11 mouse cellular contexts compared by ENCODE assay signal in genomic region chr16:23114339-23115171, GRCm38 (mm10). TPM values are rescaled to one million over a fixed set of nuclear protein-coding genes. Genes with fewer than 3 reads are reported as not detected.
DNase-seq lines count a peak whose midpoint lies in the region; ATAC-seq and TF ChIP-seq lines count a peak whose summit lies in the region.
"Had no signal": no experiment of that assay in that cellular context is flagged by ENCODE, and none has a peak within 500 bp of the region (broad histone marks: within the 10 kb centered on the region; RNA-seq: fewer than 3 reads in every experiment).

No protein-coding gene starts in this region.

- no peak overlapping the region for H3K4me2 ChIP-seq in lung, embryonic 14.5 days
- H3K4me2 ChIP-seq in intestine, embryonic 14.5 days (ENCODE audit: low read length) = no peak overlapping the region
- no peak overlapping the region for H3K4me2 ChIP-seq in stomach, embryonic 15.5 days

- H3K9me3 ChIP-seq in lung, embryonic 14.5 days (ENCODE audit: low read depth, low read length) = no peaks in the 10 kb centered on the region
- H3K9me3 ChIP-seq in intestine, embryonic 14.5 days (ENCODE audit: control insufficient read depth, low read length) = no peaks in the 10 kb centered on the region
- no peaks in the 10 kb centered on the region for H3K9me3 ChIP-seq in stomach, embryonic 15.5 days

- peak; percentile 52; the same call in 1 of the 2 replicates for ATAC-seq in lung, embryonic 14.5 days (ENCODE audit: insufficient read depth)
- peak; percentile 45 for ATAC-seq in intestine, embryonic 14.5 days (replicated peaks; ENCODE audit: low FRiP score, low TSS enrichment, low read depth)
- 0 out of 2 replicates have a peak, but pooled peaks have one; percentile 28 for ATAC-seq in stomach, embryonic 15.5 days (ENCODE audit: insufficient read depth, low FRiP score, low read depth)
- ATAC-seq: hindbrain, embryonic 16.5 days had no signal

- H3K36me3 ChIP-seq in lung, embryonic 14.5 days (ENCODE audit: insufficient read depth) = peaks cover 79% of the 10 kb centered on the region
- H3K36me3 ChIP-seq in intestine, embryonic 14.5 days (ENCODE audit: control insufficient read depth, insufficient read depth, low read length) = peaks cover 82% of the 10 kb centered on the region
- peaks cover 32% of the 10 kb centered on the region for H3K36me3 ChIP-seq in stomach, embryonic 15.5 days

- H3K27ac ChIP-seq in lung, embryonic 14.5 days (ENCODE audit: low read depth) = no peak overlapping the region
- no peak overlapping the region for H3K27ac ChIP-seq in intestine, embryonic 14.5 days (ENCODE audit: low read depth)
- H3K27ac ChIP-seq in stomach, embryonic 15.5 days = no peak overlapping the region
- H3K27ac ChIP-seq: left cerebral cortex, adult 2 months had no signal

- no peaks in the 10 kb centered on the region for H3K27me3 ChIP-seq in lung, embryonic 14.5 days (ENCODE audit: insufficient read depth, low read length)
- H3K27me3 ChIP-seq in intestine, embryonic 14.5 days (replicated peaks; ENCODE audit: control insufficient read depth, insufficient read depth, low read length) = no peaks in the 10 kb centered on the region
- no peaks in the 10 kb centered on the region for H3K27me3 ChIP-seq in stomach, embryonic 15.5 days (replicated peaks)

- no peak overlapping the region for H3K4me3 ChIP-seq in lung, embryonic 14.5 days (ENCODE audit: low read depth, low read length)
- H3K4me3 ChIP-seq in lung, adult 2 months (replicated peaks; ENCODE audit: extremely low read depth, low read depth, low read length) = no peak overlapping the region
- H3K4me3 ChIP-seq in intestine, embryonic 14.5 days (ENCODE audit: low read depth, low read length) = no peak overlapping the region
- no peak overlapping the region for H3K4me3 ChIP-seq in stomach, embryonic 15.5 days (replicated peaks)
- H3K4me3 ChIP-seq: left cerebral cortex, adult 2 months had no signal

- TF ChIP-seq CTCF in lung, embryonic 14.5 days (IDR thresholded peaks at IDR 0.05; ENCODE audit: low read depth) = no peak
- no peak for TF ChIP-seq CTCF in lung, adult 2 months (IDR thresholded peaks at IDR 0.05; ENCODE audit: insufficient read depth, low read length)

- TF ChIP-seq POLR2A in lung, adult 2 months (IDR thresholded peaks at IDR 0.05; ENCODE audit: borderline replicate concordance, extremely low read depth, low read depth, low read length) = no peak

- peaks cover under 1% of the 10 kb centered on the region; the same call in 1 of the 2 replicates for H3K4me1 ChIP-seq in lung, embryonic 14.5 days (ENCODE audit: insufficient read depth)
- H3K4me1 ChIP-seq in lung, adult 2 months (ENCODE audit: control insufficient read depth, insufficient read depth, low read length) = peaks cover 4% of the 10 kb centered on the region
- peaks cover 8% of the 10 kb centered on the region for H3K4me1 ChIP-seq in intestine, embryonic 14.5 days (replicated peaks; ENCODE audit: control insufficient read depth, insufficient read depth, low read length)
- peaks cover 5% of the 10 kb centered on the region; the same call in 1 of the 2 replicates for H3K4me1 ChIP-seq in stomach, embryonic 15.5 days

- WGBS in lung, embryonic 14.5 days = 53% methylated on average over 5 of the region's 5 CpGs
- 56% methylated on average over 5 of the region's 5 CpGs for WGBS in lung, adult 2 months
- 67% methylated on average over 5 of the region's 5 CpGs for WGBS in intestine, embryonic 14.5 days
- 60% methylated on average over 5 of the region's 5 CpGs for WGBS in stomach, embryonic 15.5 days

- peak; percentile 49 for DNase-seq in lung, embryonic 14.5 days
- DNase-seq in lung, adult 2 months = no peak
- DNase-seq in R1 (ENCODE audit: low read depth, low spot score) = peak; percentile 88
- peak; percentile 58 for DNase-seq in intestine, embryonic 14.5 days (ENCODE audit: low spot score)
- no peak for DNase-seq in cerebellum, adult 9-10 months
- DNase-seq in right cerebral cortex, postnatal 10 days (ENCODE audit: low spot score in 2 of 2) = no peak
- DNase-seq: cerebellum, adult 18-20 months; gastrocnemius, postnatal 14 days had no signal

- no peak overlapping the region for H3K9ac ChIP-seq in lung, embryonic 14.5 days
- no peak overlapping the region for H3K9ac ChIP-seq in intestine, embryonic 14.5 days (ENCODE audit: low read length)
- no peak overlapping the region for H3K9ac ChIP-seq in stomach, embryonic 15.5 days

RNA-seq across cellular contexts. Expression of gene Eif4a2, which starts 7.3 kb away (rescaled TPM):
- 194 and 206 TPM in 2 replicates for polyA plus RNA-seq in lung, embryonic 14.5 days (2014; fragmentation: Nextera tagmentation; extraction: Ambion mirVana)
- polyA plus RNA-seq in lung, adult 2 months (2012; rRNA removed) = 71.3 and 141 TPM in 2 replicates
- polyA plus RNA-seq in intestine, embryonic 14.5 days (2014; fragmentation: Nextera tagmentation; extraction: Ambion mirVana) = 218 and 243 TPM in 2 replicates
- 224 and 234 TPM in 2 replicates for polyA plus RNA-seq in stomach, embryonic 15.5 days (2015; fragmentation: Nextera tagmentation; extraction: Ambion mirVana)

RNA-seq across cellular contexts. Expression of gene Rfc4, which starts 13.0 kb away (rescaled TPM):
- 144 and 148 TPM in 2 replicates for polyA plus RNA-seq in lung, embryonic 14.5 days (2014; fragmentation: Nextera tagmentation; extraction: Ambion mirVana)
- 0.15 and 0.57 TPM in 2 replicates for polyA plus RNA-seq in lung, adult 2 months (2012; rRNA removed)
- 126 and 136 TPM in 2 replicates for polyA plus RNA-seq in intestine, embryonic 14.5 days (2014; fragmentation: Nextera tagmentation; extraction: Ambion mirVana)
- polyA plus RNA-seq in stomach, embryonic 15.5 days (2015; fragmentation: Nextera tagmentation; extraction: Ambion mirVana) = 109 and 117 TPM in 2 replicates

RNA-seq across cellular contexts. Expression of gene Adipoq, which starts 31.8 kb away (rescaled TPM):
- polyA plus RNA-seq in lung, embryonic 14.5 days (2014; fragmentation: Nextera tagmentation; extraction: Ambion mirVana) = not detected in 2 replicates
- 19.3 and 57.0 TPM in 2 replicates for polyA plus RNA-seq in lung, adult 2 months (2012; rRNA removed)
- polyA plus RNA-seq in intestine, embryonic 14.5 days (2014; fragmentation: Nextera tagmentation; extraction: Ambion mirVana) = not detected in 2 replicates
- polyA plus RNA-seq in stomach, embryonic 15.5 days (2015; fragmentation: Nextera tagmentation; extraction: Ambion mirVana) = 0.10 TPM in 1 of 2 replicates, not detected in the other
- polyA plus RNA-seq: hindbrain, embryonic 16.5 days had no signal

RNA-seq across cellular contexts. Expression of gene Kng1, which starts 56.9 kb away (rescaled TPM):
- 0.22 and 0.32 TPM in 2 replicates for polyA plus RNA-seq in lung, embryonic 14.5 days (2014; fragmentation: Nextera tagmentation; extraction: Ambion mirVana)
- 0.12 and 0.14 TPM in 2 replicates for polyA plus RNA-seq in lung, adult 2 months (2012; rRNA removed)
- not detected in 2 replicates for polyA plus RNA-seq in intestine, embryonic 14.5 days (2014; fragmentation: Nextera tagmentation; extraction: Ambion mirVana)
- 12.3 and 42.4 TPM in 2 replicates for polyA plus RNA-seq in stomach, embryonic 15.5 days (2015; fragmentation: Nextera tagmentation; extraction: Ambion mirVana)

Comparison
In these comparisons a context has a peak if more than half of its experiments do, and no peak if none do; other contexts are left out.
1. DNase-seq: peak in lung, embryonic 14.5 days (single experiment), R1 (single experiment) and intestine, embryonic 14.5 days (single experiment); none in lung, adult 2 months (single experiment), cerebellum, adult 9-10 months (single experiment) and right cerebral cortex, postnatal 10 days (0 of 2).
2. RNA of gene Rfc4, which starts 13.0 kb away (polyA plus RNA-seq): 144 to 148 TPM in lung, embryonic 14.5 days, 126 to 136 TPM in intestine, embryonic 14.5 days and 109 to 117 TPM in stomach, embryonic 15.5 days; 0.15 to 0.57 TPM in lung, adult 2 months; every median in the first group is over 10 times any median in the second.
3. RNA of gene Adipoq, which starts 31.8 kb away (polyA plus RNA-seq): 19.3 to 57.0 TPM in lung, adult 2 months; not detected in lung, embryonic 14.5 days, not detected in intestine, embryonic 14.5 days and 0.10 TPM in stomach, embryonic 15.5 days; every median in the first group is over 10 times any median in the second.
4. Peak in every context shown above with its lines, with median percentiles within 50 percentile points of each other: ATAC-seq.